Mouse (Mus musculus) intestine, postnatal 0 days (tissue): Measurements from ENCODE around the gene Adh4. TPM values are rescaled to one million over a fixed set of nuclear protein-coding genes. Genes with fewer than 3 reads are reported as not detected.
A peak's percentile ranks its signal among the peaks of the same experiment; 100 is the strongest.
"Not testable (repeated sequence)": the region's sequence is repeated elsewhere in the genome, so short reads cannot be mapped to it uniquely, and the experiment has no call there.

Source experiments
- ATAC-seq: fragments of 200-750 bp; cut with Nextera tagmentation; 2 replicates; pipeline ENCODE4 v1.8.0; 2017; ENCODE audit warnings: mild to moderate bottlenecking, moderate TSS enrichment, moderate library complexity
- H3K27ac ChIP-seq: fragments of 300-500 bp; sonication (generic); 2 replicates; pipeline ENCODE4 v1.5.1; 2014; ENCODE audit warnings: mild to moderate bottlenecking, low read depth, low read length, moderate library complexity
- H3K27me3 ChIP-seq: fragments of 300-500 bp; sonication (generic); replicated peaks from 2 replicates; pipeline ENCODE4 v1.6.1; 2014; ENCODE audit warnings: low read length, mixed read lengths; ENCODE audit not compliant: control insufficient read depth, insufficient read depth
- H3K36me3 ChIP-seq: fragments of 300-500 bp; sonication (generic); 2 replicates; pipeline ENCODE4 v1.6.1; 2014; ENCODE audit warnings: mild to moderate bottlenecking, moderate library complexity; ENCODE audit not compliant: control insufficient read depth, insufficient read depth
- H3K4me1 ChIP-seq: fragments of 300-500 bp; sonication (generic); replicated peaks from 2 replicates; pipeline ENCODE4 v1.6.1; 2014; ENCODE audit warnings: antibody characterized with exemption, low read length, mixed read lengths; ENCODE audit not compliant: control insufficient read depth, insufficient read depth
- H3K4me2 ChIP-seq: fragments of 300-500 bp; sonication (generic); replicated peaks from 2 replicates; pipeline ENCODE4 v1.6.1; 2014; ENCODE audit warnings: low read depth, mild to moderate bottlenecking, moderate library complexity
- H3K4me3 ChIP-seq: fragments of 300-500 bp; sonication (generic); 2 replicates; pipeline ENCODE4 v1.5.1; 2014; ENCODE audit warnings: low read depth, low read length
- H3K9ac ChIP-seq: fragments of 300-500 bp; sonication (generic); 2 replicates; pipeline ENCODE4 v1.6.1; 2014; ENCODE audit warnings: mild to moderate bottlenecking, low read depth, low read length
- H3K9me3 ChIP-seq: fragments of 300-500 bp; sonication (generic); 2 replicates; pipeline ENCODE4 v1.6.1; 2016; ENCODE audit warnings: mixed run types; ENCODE audit not compliant: control insufficient read depth
- CTCF ChIP-seq: sonication (generic); IDR thresholded peaks from 2 replicates; pipeline ENCODE4 v1.5.1; 2016; ENCODE audit warnings: low read depth, mild to moderate bottlenecking, control low read depth, antibody characterized with exemption, moderate library complexity
- WGBS: fragments of 180-500 bp; shearing (Covaris S2); extraction: QIAGEN DNeasy Blood & Tissue Kit; methylation state at CpG from one replicate; pipeline ENCODE4 v1.1.7; 2014; 5-methylcytosine and 5-hydroxymethylcytosine counted together
- polyA plus RNA-seq: library from polyadenylated mRNA; unstranded; fragments of >200 nt; fragmentation: Nextera tagmentation; extraction: Ambion mirVana; gene quantifications from 2 replicates; pipeline ENCODE4 v1.2.1, GENCODE M21; 2015

Adh4 gene
- 0.51 TPM in 1 of 2 replicates, not detected in the other for polyA plus RNA-seq

GRCm38 (mm10) chr3:138415121-138415690 is at the start of gene Adh4:
Gene Adh4, plus strand, starts transcription at chr3:138415466.
- Histone ChIP-seq H3K27me3 (no peaks in the 10 kb centered on the region), H3K4me3 (no peak within 1 kb of the TSS), H3K36me3 (no peaks in the 10 kb centered on the region), H3K9me3 (no peaks in the 10 kb centered on the region), H3K9ac (no peak within 1 kb of the TSS), H3K4me2 (no peak within 1 kb of the TSS), H3K4me1 (no peaks in the 10 kb centered on the region), H3K27ac (no peak within 1 kb of the TSS)
- 63% methylated on average over 6 of the region's 6 CpGs for WGBS
- no peak for TF ChIP-seq CTCF
- ATAC-seq, result no peak

GRCm38 (mm10) chr3:138366181-138366580 is 49.1 kb upstream of the Adh4 start:
- WGBS, result 91% methylated on average over 2 of the region's 2 CpGs
- no peak overlapping the region for H3K9ac ChIP-seq

GRCm38 (mm10) chr3:138369546-138369945 is 45.7 kb upstream of the Adh4 start:
- no peaks in the 10 kb centered on the region for H3K4me1 ChIP-seq
- no peaks in the 10 kb centered on the region for H3K36me3 ChIP-seq
- no peak overlapping the region for H3K4me3 ChIP-seq
- H3K27me3 ChIP-seq, result no peaks in the 10 kb centered on the region
- no peak overlapping the region for H3K9ac ChIP-seq
- no peak for TF ChIP-seq CTCF
- ATAC-seq, result no peak
- H3K9me3 ChIP-seq, result no peaks in the 10 kb centered on the region
- H3K27ac ChIP-seq, result no peak overlapping the region
- 81% methylated on average over 1 of the region's 1 CpGs for WGBS
- no peak overlapping the region for H3K4me2 ChIP-seq

More at GRCm38 (mm10) chr3:138366181-138366580, 49.1 kb upstream of the Adh4 start:
- no peak for ATAC-seq
- Histone ChIP-seq H3K4me3 (no peak overlapping the region), H3K4me1 (no peaks in the 10 kb centered on the region), H3K36me3 (no peaks in the 10 kb centered on the region), H3K27ac (no peak overlapping the region), H3K27me3 (no peaks in the 10 kb centered on the region), H3K4me2 (no peak overlapping the region), H3K9me3 (no peaks in the 10 kb centered on the region)
- TF ChIP-seq CTCF, result no peak

GRCm38 (mm10) chr3:138370289-138370688 is 45.0 kb upstream of the Adh4 start:
- not testable (repeated sequence) for H3K9ac ChIP-seq, ATAC-seq, H3K4me2 ChIP-seq, H3K27ac ChIP-seq, H3K4me1 ChIP-seq, H3K27me3 ChIP-seq, H3K4me3 ChIP-seq, H3K36me3 ChIP-seq, H3K9me3 ChIP-seq
- WGBS, result 61% methylated on average over 4 of the region's 4 CpGs

- WGBS, result 72% methylated on average over 4 of the region's 4 CpGs
- TF ChIP-seq CTCF, result no peak
These were observed 41.3 kb upstream of the Adh4 start for GRCm38 (mm10) chr3:138373920-138374319.

GRCm38 (mm10) chr3:138375148-138375547 is 40.1 kb upstream of the Adh4 start:
- no peak for ATAC-seq
- Histone ChIP-seq H3K27me3 (no peaks in the 10 kb centered on the region), H3K4me2 (no peak overlapping the region), H3K27ac (no peak overlapping the region), H3K4me1 (no peaks in the 10 kb centered on the region), H3K9me3 (no peaks in the 10 kb centered on the region), H3K4me3 (no peak overlapping the region), H3K9ac (no peak overlapping the region), H3K36me3 (no peaks in the 10 kb centered on the region)
- TF ChIP-seq CTCF, result no peak
- 68% methylated on average over 2 of the region's 2 CpGs for WGBS

More at GRCm38 (mm10) chr3:138373920-138374319, 41.3 kb upstream of the Adh4 start:
- no peaks in the 10 kb centered on the region for H3K27me3 ChIP-seq
- no peak overlapping the region for H3K4me2 ChIP-seq
- no peak overlapping the region for H3K4me3 ChIP-seq
- ATAC-seq, result peak; percentile 33; the same call in 1 of the 2 replicates
- no peak overlapping the region for H3K9ac ChIP-seq
- H3K4me1 ChIP-seq, result no peaks in the 10 kb centered on the region
- H3K27ac ChIP-seq, result no peak overlapping the region
- no peaks in the 10 kb centered on the region for H3K9me3 ChIP-seq
- H3K36me3 ChIP-seq, result no peaks in the 10 kb centered on the region
